In the genomic region with DNA sequence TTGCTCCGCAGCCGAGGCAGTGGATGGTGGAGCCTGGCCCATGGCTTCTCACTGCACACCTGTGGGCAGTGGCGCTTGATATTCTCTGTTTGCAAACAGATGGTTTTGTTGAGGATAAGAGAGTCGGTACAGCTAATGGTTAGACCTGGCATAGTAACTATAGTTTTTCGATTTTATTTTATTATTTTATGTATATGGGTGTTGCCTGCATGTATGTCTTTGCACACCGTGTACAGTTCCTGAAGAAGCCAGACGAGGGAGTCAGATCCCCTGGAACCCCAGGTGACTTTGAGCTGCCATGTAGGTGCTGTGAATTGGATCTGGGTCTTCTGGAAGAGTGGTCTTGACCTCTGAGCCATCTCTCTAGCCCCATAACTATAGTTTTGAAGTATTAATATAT, we compare ENCODE assay signal across 10 mouse cellular contexts. TPM values are rescaled to one million over a fixed set of nuclear protein-coding genes. Genes with fewer than 3 reads are reported as not detected.
DNase-seq lines count a peak whose midpoint lies in the region; ATAC-seq lines count a peak whose summit lies in the region.
"Had no signal": no experiment of that assay in that cellular context is flagged by ENCODE, and none has a peak within 500 bp of the region (broad histone marks: within the 10 kb centered on the region; RNA-seq: fewer than 3 reads in every experiment).

No protein-coding gene starts in this region.

- DNase-seq in kidney, adult 8-10 months = no peak
- DNase-seq in embryonic facial prominence, embryonic 14.5 days (ENCODE audit: low spot score) = no peak
- no peak for DNase-seq in frontal cortex, postnatal 25 days (ENCODE audit: low spot score in 2 of 2)
- DNase-seq in B cell, adult 2 months = no peak
- DNase-seq in embryo, embryonic 10 days (ENCODE audit: low spot score) = no peak
- DNase-seq: adrenal gland, postnatal 25 days; lung, postnatal 10 days had no signal

- H3K4me2 ChIP-seq in kidney, embryonic 14.5 days (replicated peaks; ENCODE audit: low read depth, low read length) = peak overlapping the region; percentile 5; the same call in 1 of the 2 replicates
- H3K4me2 ChIP-seq in embryonic facial prominence, embryonic 14.5 days (ENCODE audit: low read depth, low read length) = peak overlapping the region; percentile 31; the same call in 1 of the 2 replicates
- H3K4me2 ChIP-seq in hindbrain, embryonic 13.5 days = peak overlapping the region; percentile 52
- peak overlapping the region; percentile 50 for H3K4me2 ChIP-seq in midbrain, embryonic 16.5 days (ENCODE audit: low read length)

- 0 out of 2 replicates have a peak overlapping the region, but pooled peaks have one; percentile 66 for H3K27ac ChIP-seq in kidney, embryonic 14.5 days (ENCODE audit: low read depth, low read length)
- H3K27ac ChIP-seq in embryonic facial prominence, embryonic 14.5 days (replicated peaks; ENCODE audit: low read depth, low read length) = peak overlapping the region; percentile 78; the same call in 1 of the 2 replicates
- H3K27ac ChIP-seq in hindbrain, embryonic 13.5 days = peak overlapping the region; percentile 93
- H3K27ac ChIP-seq in midbrain, embryonic 16.5 days (ENCODE audit: low read length) = peak overlapping the region; percentile 89

- no peaks in the 10 kb centered on the region for H3K27me3 ChIP-seq in kidney, embryonic 14.5 days (ENCODE audit: control insufficient read depth, insufficient read depth, low read length)
- H3K27me3 ChIP-seq in embryonic facial prominence, embryonic 14.5 days (replicated peaks; ENCODE audit: control insufficient read depth, insufficient read depth, low read length) = no peaks in the 10 kb centered on the region
- H3K27me3 ChIP-seq in hindbrain, embryonic 13.5 days = no peaks in the 10 kb centered on the region
- H3K27me3 ChIP-seq in midbrain, embryonic 16.5 days (ENCODE audit: control insufficient read depth, insufficient read depth, low read depth, low read length) = no peaks in the 10 kb centered on the region

- H3K9me3 ChIP-seq in kidney, embryonic 14.5 days (ENCODE audit: control insufficient read depth, low read length) = no peaks in the 10 kb centered on the region
- no peaks in the 10 kb centered on the region for H3K9me3 ChIP-seq in embryonic facial prominence, embryonic 14.5 days (ENCODE audit: control insufficient read depth, low read length)
- no peaks in the 10 kb centered on the region for H3K9me3 ChIP-seq in hindbrain, embryonic 13.5 days
- no peaks in the 10 kb centered on the region for H3K9me3 ChIP-seq in midbrain, embryonic 16.5 days (replicated peaks; ENCODE audit: control insufficient read depth, low read length, poor library complexity, severe bottlenecking)

- no peak for ATAC-seq in kidney, embryonic 14.5 days (ENCODE audit: low FRiP score, low TSS enrichment)
- no peak for ATAC-seq in embryonic facial prominence, embryonic 14.5 days (ENCODE audit: low read depth)
- ATAC-seq in hindbrain, embryonic 13.5 days (ENCODE audit: low FRiP score) = no peak
- ATAC-seq in midbrain, embryonic 16.5 days = no peak

- peaks cover 3% of the 10 kb centered on the region; the same call in 1 of the 2 replicates for H3K36me3 ChIP-seq in kidney, embryonic 14.5 days (ENCODE audit: control insufficient read depth, insufficient read depth, low read length)
- H3K36me3 ChIP-seq in embryonic facial prominence, embryonic 14.5 days (ENCODE audit: control insufficient read depth, insufficient read depth, low read length) = peaks cover 17% of the 10 kb centered on the region
- peaks cover 3% of the 10 kb centered on the region; the same call in 1 of the 2 replicates for H3K36me3 ChIP-seq in hindbrain, embryonic 13.5 days
- H3K36me3 ChIP-seq in midbrain, embryonic 16.5 days (ENCODE audit: control insufficient read depth, insufficient read depth, low read length) = no peaks in the 10 kb centered on the region

- H3K4me3 ChIP-seq in kidney, embryonic 14.5 days (ENCODE audit: low read length) = no peak overlapping the region
- no peak overlapping the region for H3K4me3 ChIP-seq in embryonic facial prominence, embryonic 14.5 days (ENCODE audit: low read depth, low read length)
- H3K4me3 ChIP-seq in hindbrain, embryonic 13.5 days = peak overlapping the region; percentile 28
- peak overlapping the region; percentile 19 for H3K4me3 ChIP-seq in midbrain, embryonic 16.5 days (ENCODE audit: low read depth, low read length)

- peaks cover 51% of the 10 kb centered on the region for H3K4me1 ChIP-seq in kidney, embryonic 14.5 days (ENCODE audit: control insufficient read depth, insufficient read depth, low read length)
- H3K4me1 ChIP-seq in embryonic facial prominence, embryonic 14.5 days (ENCODE audit: control insufficient read depth, insufficient read depth, low read length) = peaks cover 36% of the 10 kb centered on the region
- H3K4me1 ChIP-seq in hindbrain, embryonic 13.5 days (replicated peaks) = peaks cover 90% of the 10 kb centered on the region
- H3K4me1 ChIP-seq in midbrain, embryonic 16.5 days (ENCODE audit: control insufficient read depth, insufficient read depth, low read length) = peaks cover 42% of the 10 kb centered on the region

- 91% methylated on average over 7 of the region's 7 CpGs for WGBS in kidney, embryonic 14.5 days
- 87% methylated on average over 7 of the region's 7 CpGs for WGBS in embryonic facial prominence, embryonic 14.5 days
- 85% methylated on average over 7 of the region's 7 CpGs for WGBS in hindbrain, embryonic 13.5 days
- 84% methylated on average over 7 of the region's 7 CpGs for WGBS in midbrain, embryonic 16.5 days

- H3K9ac ChIP-seq in kidney, embryonic 14.5 days (ENCODE audit: low read depth, low read length) = peak overlapping the region; percentile 2; the same call in 1 of the 2 replicates
- 0 out of 2 replicates have a peak overlapping the region, but pooled peaks have one; percentile 51 for H3K9ac ChIP-seq in embryonic facial prominence, embryonic 14.5 days (ENCODE audit: low read depth, low read length)
- peak overlapping the region; percentile 67 for H3K9ac ChIP-seq in hindbrain, embryonic 13.5 days
- peak overlapping the region; percentile 43 for H3K9ac ChIP-seq in midbrain, embryonic 16.5 days (ENCODE audit: low read depth, low read length)

RNA-seq across cellular contexts. Expression of a gene that starts 18.7 kb away (rescaled TPM):
- polyA plus RNA-seq in kidney, embryonic 14.5 days (2014; fragmentation: Nextera tagmentation; extraction: Ambion mirVana) = 10.7 and 11.0 TPM in 2 replicates
- polyA plus RNA-seq in embryonic facial prominence, embryonic 14.5 days (2014; fragmentation: Nextera tagmentation; extraction: Ambion mirVana) = 14.6 and 14.8 TPM in 2 replicates
- polyA plus RNA-seq in hindbrain, embryonic 13.5 days (2015; fragmentation: Nextera tagmentation; extraction: Ambion mirVana) = 18.0 and 19.1 TPM in 2 replicates
- 19.0 and 21.6 TPM in 2 replicates for polyA plus RNA-seq in midbrain, embryonic 16.5 days (2015; fragmentation: Nextera tagmentation; extraction: Ambion mirVana)

RNA-seq across cellular contexts. Expression of a gene that starts 53.7 kb away (rescaled TPM):
- polyA plus RNA-seq in kidney, embryonic 14.5 days (2014; fragmentation: Nextera tagmentation; extraction: Ambion mirVana) = 38.1 and 62.0 TPM in 2 replicates
- polyA plus RNA-seq in embryonic facial prominence, embryonic 14.5 days (2014; fragmentation: Nextera tagmentation; extraction: Ambion mirVana) = 40.2 and 40.4 TPM in 2 replicates
- polyA plus RNA-seq in hindbrain, embryonic 13.5 days (2015; fragmentation: Nextera tagmentation; extraction: Ambion mirVana) = 32.6 and 44.3 TPM in 2 replicates
- polyA plus RNA-seq in midbrain, embryonic 16.5 days (2015; fragmentation: Nextera tagmentation; extraction: Ambion mirVana) = 33.3 and 40.5 TPM in 2 replicates

Comparison
In these comparisons a context has a peak if more than half of its experiments do, and no peak if none do; other contexts are left out.
1. H3K4me3 ChIP-seq: peak in hindbrain, embryonic 13.5 days (single experiment) and midbrain, embryonic 16.5 days (single experiment); none in kidney, embryonic 14.5 days (single experiment) and embryonic facial prominence, embryonic 14.5 days (single experiment).
2. H3K9ac ChIP-seq: peak in every context shown above with its lines; median percentile 67 in hindbrain, embryonic 13.5 days; 51 in embryonic facial prominence, embryonic 14.5 days; 43 in midbrain, embryonic 16.5 days; 2 in kidney, embryonic 14.5 days.
3. Peak in every context shown above with its lines, with median percentiles within 50 percentile points of each other: H3K27ac ChIP-seq and H3K4me2 ChIP-seq.